Mouse (Mus musculus): Measurements from ENCODE around the gene Mif4gd.

DNA sequence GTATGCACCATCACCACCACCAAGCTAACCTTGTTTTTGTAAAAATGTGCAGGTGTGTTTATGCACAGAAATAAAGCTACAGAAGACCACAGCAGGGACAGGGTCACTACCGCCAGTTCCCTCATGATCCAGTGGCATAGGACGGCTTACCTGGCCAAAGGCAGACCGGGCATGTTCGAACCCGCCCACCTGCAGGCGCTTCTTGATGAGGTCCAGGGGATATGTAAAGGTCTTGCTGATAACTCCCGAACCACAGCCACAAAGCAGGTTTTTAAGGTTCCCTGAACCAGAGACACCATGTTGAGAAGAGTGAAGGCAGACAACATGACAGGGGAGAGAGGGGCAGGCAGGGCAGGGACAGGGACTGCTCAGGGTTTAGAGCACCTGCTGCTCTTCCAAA is 3.6 kb upstream of the Mif4gd start:
- TF ChIP-seq CTCF (IDR thresholded peaks at IDR 0.05; ENCODE audit: borderline replicate concordance, insufficient read depth, low read depth, low read length) = no peak
- TF ChIP-seq POLR2A (IDR thresholded peaks at IDR 0.05; ENCODE audit: borderline replicate concordance, insufficient read depth, low read length) = no peak
